Mouse (Mus musculus): ENCODE results near the gene Rrp8. TPM values are rescaled to one million over a fixed set of nuclear protein-coding genes. Genes with fewer than 3 reads are reported as not detected.

The Rrp8 gene
- total RNA-seq (2015; ENCODE audit: low replicate concordance) (4.7 and 8.8 TPM in 2 replicates), total RNA-seq (2017; ENCODE audit: low replicate concordance) (3.8 and 7.8 TPM in 2 replicates)

GRCm38 (mm10) chr7:105736911-105737521 lies at the start of gene Rrp8:
Gene Rrp8, minus strand, starts transcription at chr7:105737385.
- ATAC-seq (replicated peaks; ENCODE audit: low FRiP score, poor library complexity, severe bottlenecking), result peak; percentile 65

- no peak for ATAC-seq (replicated peaks; ENCODE audit: low FRiP score, poor library complexity, severe bottlenecking)
Measured at GRCm38 (mm10) chr7:105786506-105787284, 49.5 kb upstream of the Rrp8 start.

- no peak for ATAC-seq (replicated peaks; ENCODE audit: low FRiP score, poor library complexity, severe bottlenecking)
Measured at GRCm38 (mm10) chr7:105784556-105784955, 47.4 kb upstream of the Rrp8 start.

GRCm38 (mm10) chr7:105783861-105784260 lies 46.7 kb upstream of the Rrp8 start:
- no peak for ATAC-seq (replicated peaks; ENCODE audit: low FRiP score, poor library complexity, severe bottlenecking)

- ATAC-seq (replicated peaks; ENCODE audit: low FRiP score, poor library complexity, severe bottlenecking), result no peak
Measured at GRCm38 (mm10) chr7:105778553-105779265, 41.5 kb upstream of the Rrp8 start.

GRCm38 (mm10) chr7:105777797-105778552 lies 40.8 kb upstream of the Rrp8 start:
- ATAC-seq (replicated peaks; ENCODE audit: low FRiP score, poor library complexity, severe bottlenecking), result no peak

GRCm38 (mm10) chr7:105777316-105777715 lies 40.1 kb upstream of the Rrp8 start:
- no peak for ATAC-seq (replicated peaks; ENCODE audit: low FRiP score, poor library complexity, severe bottlenecking)

- ATAC-seq (replicated peaks; ENCODE audit: low FRiP score, poor library complexity, severe bottlenecking), result no peak
Measured at GRCm38 (mm10) chr7:105776026-105776425, 38.8 kb upstream of the Rrp8 start.

GRCm38 (mm10) chr7:105774661-105775060 lies 37.5 kb upstream of the Rrp8 start:
- no peak for ATAC-seq (replicated peaks; ENCODE audit: low FRiP score, poor library complexity, severe bottlenecking)

- no peak for ATAC-seq (replicated peaks; ENCODE audit: low FRiP score, poor library complexity, severe bottlenecking)
Measured at GRCm38 (mm10) chr7:105773041-105773440, 35.9 kb upstream of the Rrp8 start.

- no peak for ATAC-seq (replicated peaks; ENCODE audit: low FRiP score, poor library complexity, severe bottlenecking)
Measured at GRCm38 (mm10) chr7:105772331-105772730, 35.1 kb upstream of the Rrp8 start.

GRCm38 (mm10) chr7:105769959-105770358 lies 32.8 kb upstream of the Rrp8 start:
- no peak for ATAC-seq (replicated peaks; ENCODE audit: low FRiP score, poor library complexity, severe bottlenecking)

GRCm38 (mm10) chr7:105767729-105768165 lies 30.6 kb upstream of the Rrp8 start:
- no peak for ATAC-seq (replicated peaks; ENCODE audit: low FRiP score, poor library complexity, severe bottlenecking)

GRCm38 (mm10) chr7:105764331-105764730 lies 27.1 kb upstream of the Rrp8 start:
- no peak for ATAC-seq (replicated peaks; ENCODE audit: low FRiP score, poor library complexity, severe bottlenecking)

GRCm38 (mm10) chr7:105762517-105763270 lies 25.5 kb upstream of the Rrp8 start:
- ATAC-seq (replicated peaks; ENCODE audit: low FRiP score, poor library complexity, severe bottlenecking), result no peak

- no peak for ATAC-seq (replicated peaks; ENCODE audit: low FRiP score, poor library complexity, severe bottlenecking)
Measured at GRCm38 (mm10) chr7:105761813-105762484, 24.8 kb upstream of the Rrp8 start.

- ATAC-seq (replicated peaks; ENCODE audit: low FRiP score, poor library complexity, severe bottlenecking), result no peak
Measured at GRCm38 (mm10) chr7:105753281-105753680, 16.1 kb upstream of the Rrp8 start.

- ATAC-seq (replicated peaks; ENCODE audit: low FRiP score, poor library complexity, severe bottlenecking), result no peak
Measured at GRCm38 (mm10) chr7:105752716-105753115, 15.5 kb upstream of the Rrp8 start.

All from erythroid progenitor cell, adult 5-6 weeks (primary cell).